Mouse (Mus musculus): ENCODE data around the gene Dusp1. TPM values are rescaled to one million over a fixed set of nuclear protein-coding genes. Genes with fewer than 3 reads are reported as not detected.

Dusp1 gene
- total and polyA plus RNA-seq, 3 experiments = 5.0 to 41.8 (median 6.3) TPM

- Histone ChIP-seq H3K27me3 (ENCODE audit: insufficient read depth, low read length) (peaks cover 31% of the 10 kb centered on the region), H3K4me3 (ENCODE audit: low read depth, low read length) (no peak overlapping the region), H3K4me1 (ENCODE audit: insufficient read depth, low read depth, low read length) (0 out of 2 replicates have a peak, but pooled peaks cover 3% of the 10 kb centered on the region), H3K9me3 (replicated peaks) (no peaks in the 10 kb centered on the region), H3K36me3 (replicated peaks) (no peaks in the 10 kb centered on the region)
- DNase-seq (ENCODE audit: low spot score) (no peak), ATAC-seq (ENCODE audit: extremely low read depth, insufficient number of reproducible peaks, low FRiP score, poor library complexity, severe bottlenecking) (no peak)
- TF ChIP-seq TAL1 (conservative IDR thresholded peaks at IDR 0.05; ENCODE audit: low read depth, low read length) = no peak
- TF ChIP-seq GATA2 (IDR thresholded peaks at IDR 0.05; ENCODE audit: borderline replicate concordance, low read depth, low read length) = no peak
- TF ChIP-seq CTCF (IDR thresholded peaks at IDR 0.05; ENCODE audit: low read depth, low read length) = no peak
- TF ChIP-seq GATA1 (IDR thresholded peaks at IDR 0.05; ENCODE audit: borderline replicate concordance, low read length) = no peak
- no peak for TF ChIP-seq POLR2AphosphoS5 (IDR thresholded peaks at IDR 0.05; ENCODE audit: insufficient replicate concordance, low read depth, low read length)
Observed at GRCm38 (mm10) chr17:26458049-26458448, 103.9 kb downstream of the Dusp1 start.

- Histone ChIP-seq H3K4me3 (ENCODE audit: low read depth, low read length) (no peak overlapping the region), H3K9me3 (replicated peaks) (no peaks in the 10 kb centered on the region), H3K27me3 (ENCODE audit: insufficient read depth, low read length) (peaks cover 31% of the 10 kb centered on the region), H3K36me3 (replicated peaks) (no peaks in the 10 kb centered on the region), H3K4me1 (ENCODE audit: insufficient read depth, low read depth, low read length) (0 out of 2 replicates have a peak, but pooled peaks cover under 1% of the 10 kb centered on the region)
- no peak for ATAC-seq (ENCODE audit: extremely low read depth, insufficient number of reproducible peaks, low FRiP score, poor library complexity, severe bottlenecking)
- TF ChIP-seq POLR2AphosphoS5 (IDR thresholded peaks at IDR 0.05; ENCODE audit: insufficient replicate concordance, low read depth, low read length) (no peak), CTCF (IDR thresholded peaks at IDR 0.05; ENCODE audit: low read depth, low read length) (no peak), GATA1 (IDR thresholded peaks at IDR 0.05; ENCODE audit: borderline replicate concordance, low read length) (no peak), GATA2 (IDR thresholded peaks at IDR 0.05; ENCODE audit: borderline replicate concordance, low read depth, low read length) (no peak), TAL1 (conservative IDR thresholded peaks at IDR 0.05; ENCODE audit: low read depth, low read length) (no peak)
- no peak for DNase-seq (ENCODE audit: low spot score)
Observed at GRCm38 (mm10) chr17:26457506-26457905, 104.4 kb downstream of the Dusp1 start.

Other genes starting within 250 kb of the Dusp1 start
- not detected in 2 replicates for gene Neurl1b, start 147.3 kb downstream of the Dusp1 start, total RNA-seq (2014; fragmentation: Nextera tagmentation)
- under 0.01 TPM in 2 replicates for gene Neurl1b, start 147.3 kb downstream of the Dusp1 start, total RNA-seq (2017)
- gene Neurl1b, start 147.3 kb downstream of the Dusp1 start, polyA plus RNA-seq (2012) = not detected in 2 replicates
- gene Ergic1, start 639 bp downstream of the Dusp1 start, total RNA-seq (2014; fragmentation: Nextera tagmentation) = 92.7 and 103 TPM in 2 replicates
- gene Ergic1, start 639 bp downstream of the Dusp1 start, total RNA-seq (2017) = 22.1 and 23.2 TPM in 2 replicates
- 31.7 and 37.1 TPM in 2 replicates for gene Ergic1, start 639 bp downstream of the Dusp1 start, polyA plus RNA-seq (2012)
- 115 and 117 TPM in 2 replicates for gene Atp6v0e, start 101.1 kb upstream of the Dusp1 start, total RNA-seq (2014; fragmentation: Nextera tagmentation)
- gene Atp6v0e, start 101.1 kb upstream of the Dusp1 start, total RNA-seq (2017) = 325 and 357 TPM in 2 replicates
- gene Atp6v0e, start 101.1 kb upstream of the Dusp1 start, polyA plus RNA-seq (2012) = 7.6 and 9.6 TPM in 2 replicates
- 66.3 and 72.2 TPM in 2 replicates for gene Crebrf, start 153.5 kb upstream of the Dusp1 start, total RNA-seq (2014; fragmentation: Nextera tagmentation)
- 49.4 and 51.3 TPM in 2 replicates for gene Crebrf, start 153.5 kb upstream of the Dusp1 start, total RNA-seq (2017)
- 1.6 TPM in 2 replicates for gene Crebrf, start 153.5 kb upstream of the Dusp1 start, polyA plus RNA-seq (2012)
- 42.2 and 45.0 TPM in 2 replicates for gene Bnip1, start 218.9 kb upstream of the Dusp1 start, total RNA-seq (2014; fragmentation: Nextera tagmentation)
- 55.9 and 58.0 TPM in 2 replicates for gene Bnip1, start 218.9 kb upstream of the Dusp1 start, total RNA-seq (2017)
- gene Bnip1, start 218.9 kb upstream of the Dusp1 start, polyA plus RNA-seq (2012) = 32.1 TPM in 2 replicates